Mouse (Mus musculus) CH12.LX (cell line): ENCODE results near the gene Tdrd9. TPM values are rescaled to one million over a fixed set of nuclear protein-coding genes. Genes with fewer than 3 reads are reported as not detected.

Source experiments
- DNase-seq: peaks from one replicate; pipeline ENCODE4 v3.0.0-alpha.2; 2013; ENCODE audit errors: extremely low read depth
- H3K27ac ChIP-seq: 2 replicates; pipeline ENCODE4 v1.5.1; 2012; ENCODE audit warnings: low read depth, mild to moderate bottlenecking, control low read depth, moderate library complexity; ENCODE audit not compliant: insufficient read depth
- H3K27me3 ChIP-seq: replicated peaks from 2 replicates; pipeline ENCODE3; 2012; ENCODE audit warnings: inconsistent platforms
- H3K36me3 ChIP-seq, 2 experiments: replicated peaks in 1 of 2; 2 replicates each; pipeline versions ENCODE3 to v1.6.1; 2012; ENCODE audit warnings: inconsistent platforms in 1 of 2, low read length in 1 of 2, mild to moderate bottlenecking in 1 of 2, mixed read lengths in 1 of 2, moderate library complexity in 1 of 2; ENCODE audit not compliant: control insufficient read depth in 1 of 2, insufficient read depth in 1 of 2
- H3K4me1 ChIP-seq, 2 experiments: 2 replicates each; pipeline ENCODE4 v1.6.1; 2012; ENCODE audit warnings: inconsistent platforms in 1 of 2, moderate library complexity in 1 of 2; ENCODE audit not compliant: insufficient read depth in 2 of 2, control insufficient read depth in 1 of 2
- H3K4me2 ChIP-seq: 2 replicates; pipeline ENCODE4 v1.6.1; 2012; ENCODE audit warnings: low read depth, mild to moderate bottlenecking, control low read depth; ENCODE audit not compliant: poor library complexity, insufficient read depth, severe bottlenecking
- H3K4me3 ChIP-seq, 3 experiments: fragments of 150-350 bp in 1 of 3; sonication (generic) in 1 of 3; replicated peaks in 1 of 3; 2 replicates each; pipeline versions ENCODE3 to v1.5.1; 2011 to 2012; ENCODE audit warnings: low read depth in 2 of 3, low read length in 2 of 3, mild to moderate bottlenecking in 2 of 3, moderate library complexity in 2 of 3, control low read depth in 1 of 3, improper control_type of control experiment in 1 of 3, inconsistent platforms in 1 of 3, mixed read lengths in 1 of 3; ENCODE audit not compliant: poor library complexity in 1 of 3
- H3K79me2 ChIP-seq: replicated peaks from 2 replicates; pipeline ENCODE4 v1.6.1; 2012; ENCODE audit warnings: mild to moderate bottlenecking, moderate library complexity; ENCODE audit not compliant: control insufficient read depth, poor library complexity, insufficient read depth, severe bottlenecking; ENCODE audit errors: extremely low read depth
- H3K9ac ChIP-seq: 2 replicates; pipeline ENCODE4 v1.6.1; 2012; ENCODE audit warnings: low read depth, mild to moderate bottlenecking, control low read depth, moderate library complexity; ENCODE audit not compliant: insufficient read depth
- H3K9me3 ChIP-seq: replicated peaks from 2 replicates; pipeline ENCODE3; 2012; ENCODE audit warnings: low read length, inconsistent platforms, mixed read lengths
- BHLHE40 ChIP-seq: IDR thresholded peaks from 2 replicates; pipeline ENCODE4 v1.6.1; 2011; ENCODE audit warnings: mild to moderate bottlenecking, low read depth, low read length, improper control_type of control experiment
- CHD1 ChIP-seq: IDR thresholded peaks from 2 replicates; pipeline ENCODE4 v1.6.1; 2012; ENCODE audit warnings: low read depth, low read length, improper control_type of control experiment, inconsistent platforms
- CHD2 ChIP-seq: IDR thresholded peaks from 2 replicates; pipeline ENCODE4 v1.6.1; 2011; ENCODE audit warnings: low read length, improper control_type of control experiment
- E2F4 ChIP-seq: IDR thresholded peaks from 2 replicates; pipeline ENCODE4 v1.6.1; 2011; ENCODE audit warnings: low read depth, low read length, improper control_type of control experiment; ENCODE audit not compliant: insufficient replicate concordance
- EP300 ChIP-seq: IDR thresholded peaks from 2 replicates; pipeline ENCODE4 v1.6.1; 2011; ENCODE audit warnings: low read length, improper control_type of control experiment
- IRF4 ChIP-seq: IDR thresholded peaks from 2 replicates; pipeline ENCODE4 v1.6.1; 2014; ENCODE audit warnings: low read depth, mild to moderate bottlenecking, inconsistent platforms, low read length, improper control_type of control experiment
- KAT2A ChIP-seq: IDR thresholded peaks from 2 replicates; pipeline ENCODE4 v1.6.1; 2012; ENCODE audit warnings: low read length, improper control_type of control experiment, inconsistent platforms; ENCODE audit not compliant: insufficient replicate concordance
- MXI1 ChIP-seq: IDR thresholded peaks from 2 replicates; pipeline ENCODE4 v1.6.1; 2011; ENCODE audit warnings: mild to moderate bottlenecking, low read depth, low read length, improper control_type of control experiment
- MYC ChIP-seq: IDR thresholded peaks from 2 replicates; pipeline ENCODE4 v1.6.1; 2011; ENCODE audit warnings: low read depth, mild to moderate bottlenecking, improper control_type of control experiment, low read length
- NELFE ChIP-seq: IDR thresholded peaks from 2 replicates; pipeline ENCODE4 v1.6.1; 2011; ENCODE audit warnings: low read depth, low read length, improper control_type of control experiment
- NRF1 ChIP-seq: IDR thresholded peaks from 2 replicates; pipeline ENCODE4 v1.6.1; 2014; ENCODE audit warnings: low read depth, mild to moderate bottlenecking, inconsistent platforms, low read length, improper control_type of control experiment, moderate library complexity
- PAX5 ChIP-seq: IDR thresholded peaks from 2 replicates; pipeline ENCODE4 v1.6.1; 2012; ENCODE audit warnings: low read length, inconsistent platforms, mixed read lengths
- POLR2A ChIP-seq: IDR thresholded peaks from 2 replicates; pipeline ENCODE4 v1.6.1; 2011; ENCODE audit warnings: low read depth, mild to moderate bottlenecking, improper control_type of control experiment, low read length
- POLR2AphosphoS2 ChIP-seq: IDR thresholded peaks from 2 replicates; pipeline ENCODE4 v1.6.1; 2011; ENCODE audit warnings: low read depth, low read length, improper control_type of control experiment
- RAD21 ChIP-seq: IDR thresholded peaks from 2 replicates; pipeline ENCODE4 v1.6.1; 2011; ENCODE audit warnings: low read depth, mild to moderate bottlenecking, low read length, improper control_type of control experiment, moderate library complexity
- RCOR1 ChIP-seq: conservative IDR thresholded peaks from 2 replicates; pipeline ENCODE4 v1.6.1; 2012; ENCODE audit warnings: low read depth, mild to moderate bottlenecking, inconsistent platforms, low read length, improper control_type of control experiment
- SIN3A ChIP-seq: IDR thresholded peaks from 2 replicates; pipeline ENCODE4 v1.6.1; 2012; ENCODE audit warnings: low read length, improper control_type of control experiment, inconsistent platforms
- TCF12 ChIP-seq: IDR thresholded peaks from 2 replicates; pipeline ENCODE4 v1.6.1; 2014; ENCODE audit warnings: low read depth, mild to moderate bottlenecking, inconsistent platforms, low read length, improper control_type of control experiment
- UBTF ChIP-seq: IDR thresholded peaks from 2 replicates; pipeline ENCODE4 v1.6.1; 2012; ENCODE audit warnings: low read depth, mild to moderate bottlenecking, inconsistent platforms, low read length, improper control_type of control experiment, moderate library complexity
- USF1 ChIP-seq: IDR thresholded peaks from 2 replicates; pipeline ENCODE4 v1.6.1; 2014; ENCODE audit warnings: low read depth, mild to moderate bottlenecking, inconsistent platforms, low read length, improper control_type of control experiment
- ZC3H11A ChIP-seq: IDR thresholded peaks from 2 replicates; pipeline ENCODE4 v1.6.1; 2012; ENCODE audit warnings: low read depth, mild to moderate bottlenecking, inconsistent platforms, low read length, improper control_type of control experiment
- ZKSCAN1 ChIP-seq: IDR thresholded peaks from 2 replicates; pipeline ENCODE4 v1.6.1; 2012; ENCODE audit warnings: low read depth, inconsistent platforms, low read length, improper control_type of control experiment, borderline replicate concordance
- ZNF384 ChIP-seq: IDR thresholded peaks from 2 replicates; pipeline ENCODE4 v1.6.1; 2012; ENCODE audit warnings: low read depth, low read length, improper control_type of control experiment, inconsistent platforms
- dilution Hi-C: fragments of 300-500 bp; cut with MboI; formaldehyde crosslinking; loops from 2 replicates; pipeline ENCODE4 v1.14.3; 2020; ENCODE audit warnings: low sequenced_read_pairs; ENCODE audit not compliant: extremely low pct_unique_long_range_greater_than_20kb, extremely low pct_ligation_motif_present
- in situ Hi-C: fragments of 300-500 bp; cut with MboI; formaldehyde crosslinking; loops from 3 replicates; pipeline ENCODE4 v1.14.3; 2019; ENCODE audit warnings: low sequenced_read_pairs, low pct_ligation_motif_present, low pct_unique_long_range_greater_than_20kb, mixed read lengths
- polyA plus RNA-seq: library from polyadenylated mRNA; unstranded; fragments of >175 nt; gene quantifications from 2 replicates; pipeline ENCODE4 v1.2.1, GENCODE M21; 2012; ENCODE audit warnings: low read depth; ENCODE audit not compliant: insufficient read length
- total RNA-seq, 2 experiments: library from RNA; depleted of rRNA; stranded (reverse); fragments of 300-350 nt in 1 of 2; fragments of >200 nt in 1 of 2; gene quantifications; 2 replicates each; pipeline ENCODE4 v1.2.3; 2012 to 2014

Gene Tdrd9
- total and polyA plus RNA-seq, 3 experiments = not detected

GRCm38 (mm10) chr12:111927338-111927737 lies 44.0 kb upstream of the Tdrd9 start:
- Histone ChIP-seq H3K9me3 (no peaks in the 10 kb centered on the region), H3K79me2 (no peaks in the 10 kb centered on the region), H3K4me1 (peaks cover 17 to 30% of the 10 kb centered on the region in 2 experiments), H3K27ac (no peak overlapping the region), H3K9ac (no peak overlapping the region), H3K27me3 (peaks cover 4% of the 10 kb centered on the region), H3K36me3 (no peaks in the 10 kb centered on the region), H3K4me3 (no peak overlapping the region), H3K4me2 (no peak overlapping the region)
- TF ChIP-seq ZC3H11A = no peak
- no peak for TF ChIP-seq USF1
- TF ChIP-seq PAX5 = no peak
- no peak for TF ChIP-seq MXI1
- TF ChIP-seq NELFE = no peak
- no peak for TF ChIP-seq TCF12
- no peak for TF ChIP-seq CHD1
- no peak for TF ChIP-seq EP300
- no peak for TF ChIP-seq CHD2
- TF ChIP-seq SIN3A = no peak
- TF ChIP-seq BHLHE40 = no peak
- dilution Hi-C loops = no loop called here
- no peak for DNase-seq
- in situ Hi-C loops = no loop called here

- Histone ChIP-seq H3K9ac (no peak overlapping the region), H3K9me3 (no peaks in the 10 kb centered on the region), H3K4me3 (no peak overlapping the region), H3K4me2 (no peak overlapping the region), H3K27ac (no peak overlapping the region), H3K27me3 (peaks cover 4% of the 10 kb centered on the region)
- in situ Hi-C loops = no loop called here
- TF ChIP-seq PAX5 (no peak), KAT2A (no peak), RCOR1 (no peak), ZC3H11A (no peak), RAD21 (no peak), POLR2AphosphoS2 (no peak), SIN3A (no peak), POLR2A (no peak), MXI1 (no peak), EP300 (no peak), IRF4 (no peak), MYC (no peak), NELFE (no peak), UBTF (no peak), ZNF384 (no peak), CHD2 (no peak), E2F4 (no peak), TCF12 (no peak; the same call in 1 of the 2 replicates), NRF1 (no peak), ZKSCAN1 (no peak)
- TF ChIP-seq, all 38 proteins: peak for 0
- H3K79me2 ChIP-seq = no peaks in the 10 kb centered on the region
- DNase-seq = no peak
- H3K4me1 ChIP-seq = peaks cover 27 to 41% of the 10 kb centered on the region in 2 experiments
- H3K36me3 ChIP-seq = no peaks in the 10 kb centered on the region
- dilution Hi-C loops = no loop called here
Observed at GRCm38 (mm10) chr12:111928411-111928966, 42.9 kb upstream of the Tdrd9 start.
